Mouse (Mus musculus) megakaryocyte, embryonic 14.5 days (primary cell): ENCODE data around the gene Zfp638.

Experiments used
- FLI1 ChIP-seq: IDR thresholded peaks from 2 replicates; pipeline ENCODE4 v1.6.1; 2012; ENCODE audit warnings: low read length, inconsistent platforms, mixed read lengths
- GATA1 ChIP-seq: IDR thresholded peaks from 3 replicates; pipeline ENCODE4 v1.6.1; 2012; ENCODE audit warnings: mixed read lengths, low read length, inconsistent platforms, borderline replicate concordance

DNA sequence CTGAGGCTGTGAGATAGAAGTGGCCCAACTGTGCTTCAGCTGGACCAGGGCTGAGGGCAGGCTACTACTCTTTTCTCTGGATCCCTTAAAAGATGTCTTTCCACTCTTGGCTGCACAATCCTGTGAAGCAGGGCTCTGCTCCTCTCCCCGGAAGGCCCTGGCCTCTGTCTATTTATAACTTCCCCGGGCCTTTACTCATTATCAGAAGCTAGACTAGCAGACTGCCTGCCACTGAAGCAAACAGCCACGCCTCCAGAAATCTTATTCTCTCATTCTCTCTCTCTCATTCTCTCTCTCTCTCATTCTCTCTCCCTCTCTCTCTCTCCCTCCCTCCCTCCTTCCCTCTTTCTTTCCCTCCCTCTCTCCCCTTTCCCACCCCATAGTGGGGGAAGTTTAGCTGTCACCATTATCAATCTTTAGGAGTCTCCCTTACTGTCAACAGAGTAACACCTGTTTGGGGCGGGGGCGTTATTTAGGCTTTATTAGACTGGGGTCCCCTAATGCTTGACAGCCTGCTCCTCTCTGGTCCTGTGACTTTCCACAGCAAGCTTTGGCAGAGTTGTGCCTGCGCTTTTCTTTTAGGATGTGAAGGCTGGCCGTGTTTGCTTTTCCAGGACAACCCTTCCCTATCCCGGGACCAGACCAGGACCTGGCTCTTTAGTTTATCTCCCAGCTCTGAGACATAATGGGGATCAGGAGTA lies 142.4 kb downstream of the Zfp638 start:
- TF ChIP-seq GATA1 (no peak), FLI1 (no peak)
